14 mouse cellular contexts compared by ENCODE assay signal in genomic region chr9:124273172-124273571, GRCm38 (mm10). TPM values are rescaled to one million over a fixed set of nuclear protein-coding genes. Genes with fewer than 3 reads are reported as not detected.
DNase-seq lines count a peak whose midpoint lies in the region; ATAC-seq and TF ChIP-seq lines count a peak whose summit lies in the region.
"Had no signal": no experiment of that assay in that cellular context is flagged by ENCODE, and none has a peak within 500 bp of the region (broad histone marks: within the 10 kb centered on the region; RNA-seq: fewer than 3 reads in every experiment).

No protein-coding gene starts in this region.

- H3K9ac ChIP-seq in kidney, embryonic 14.5 days (ENCODE audit: low read depth, low read length), result no peak overlapping the region
- H3K9ac ChIP-seq in intestine, postnatal 0 days (ENCODE audit: low read depth, low read length), result no peak overlapping the region
- H3K9ac ChIP-seq: heart, embryonic 13.5 days; limb, embryonic 12.5 days; neural tube, embryonic 12.5 days had no signal

- H3K27ac ChIP-seq in kidney, embryonic 14.5 days (ENCODE audit: low read depth, low read length), result no peak overlapping the region
- no peak overlapping the region for H3K27ac ChIP-seq in intestine, postnatal 0 days (ENCODE audit: low read depth, low read length)
- H3K27ac ChIP-seq: heart, embryonic 13.5 days; limb, embryonic 12.5 days; neural tube, embryonic 12.5 days had no signal

- H3K27me3 ChIP-seq in kidney, embryonic 14.5 days (ENCODE audit: control insufficient read depth, insufficient read depth, low read length), result no peaks in the 10 kb centered on the region
- H3K27me3 ChIP-seq in intestine, postnatal 0 days (replicated peaks; ENCODE audit: control insufficient read depth, insufficient read depth, low read length), result no peaks in the 10 kb centered on the region
- H3K27me3 ChIP-seq: heart, embryonic 13.5 days; limb, embryonic 12.5 days; neural tube, embryonic 12.5 days had no signal

- ATAC-seq in kidney, embryonic 14.5 days (ENCODE audit: low FRiP score, low TSS enrichment), result no peak
- ATAC-seq in intestine, postnatal 0 days, result peak; percentile 40; the same call in 1 of the 2 replicates
- ATAC-seq: inflammation-experienced regulatory T-cells, adult 6 months had no signal

- peaks cover 50% of the 10 kb centered on the region for H3K9me3 ChIP-seq in kidney, embryonic 14.5 days (ENCODE audit: control insufficient read depth, low read length)
- H3K9me3 ChIP-seq in intestine, postnatal 0 days (ENCODE audit: control insufficient read depth), result peaks cover 40% of the 10 kb centered on the region

- TF ChIP-seq CTCF in intestine, postnatal 0 days (IDR thresholded peaks at IDR 0.05; ENCODE audit: low read depth), result no peak

- H3K4me3 ChIP-seq in kidney, embryonic 14.5 days (ENCODE audit: low read length), result no peak overlapping the region
- no peak overlapping the region for H3K4me3 ChIP-seq in intestine, postnatal 0 days (ENCODE audit: low read depth, low read length)
- H3K4me3 ChIP-seq: heart, embryonic 13.5 days; limb, embryonic 12.5 days; neural tube, embryonic 12.5 days had no signal

- H3K36me3 ChIP-seq in kidney, embryonic 14.5 days (ENCODE audit: control insufficient read depth, insufficient read depth, low read length), result peaks cover 26% of the 10 kb centered on the region
- H3K36me3 ChIP-seq in intestine, postnatal 0 days (ENCODE audit: control insufficient read depth, insufficient read depth), result peaks cover 24% of the 10 kb centered on the region

- peak; percentile 24 to 29 for DNase-seq in heart, postnatal 10 days
- DNase-seq in heart, adult 9 months (ENCODE audit: low spot score in 2 of 2), result no peak
- peak; percentile 17 to 45 for DNase-seq in kidney, postnatal 25 days
- DNase-seq in brain, adult 2 months (ENCODE audit: low read depth, low spot score), result peak; percentile 55
- no peak for DNase-seq in MN1 (ENCODE audit: low spot score)
- DNase-seq: adrenal gland, adult 2 months; lung, postnatal 36 days; midbrain, embryonic 14.5 days had no signal

- intact Hi-C loops in heart, postnatal 10 days (cut with DNase I), result loop anchor here (5.0 kb wide), 1 partner anchor 54 kb away; no protein-coding TSS in a partner anchor

- H3K4me2 ChIP-seq in kidney, embryonic 14.5 days (replicated peaks; ENCODE audit: low read depth, low read length), result no peak overlapping the region
- no peak overlapping the region for H3K4me2 ChIP-seq in intestine, postnatal 0 days (replicated peaks; ENCODE audit: low read depth)
- H3K4me2 ChIP-seq: heart, embryonic 13.5 days; limb, embryonic 12.5 days; neural tube, embryonic 12.5 days had no signal

- no peaks in the 10 kb centered on the region for H3K4me1 ChIP-seq in kidney, embryonic 14.5 days (ENCODE audit: control insufficient read depth, insufficient read depth, low read length)
- H3K4me1 ChIP-seq in intestine, postnatal 0 days (replicated peaks; ENCODE audit: control insufficient read depth, insufficient read depth, low read length), result no peaks in the 10 kb centered on the region
- H3K4me1 ChIP-seq: heart, embryonic 13.5 days; limb, embryonic 12.5 days; neural tube, embryonic 12.5 days had no signal

RNA-seq across cellular contexts. Expression of gene 2010315B03Rik, which starts 39.3 kb away (rescaled TPM):
- 10 to 100 TPM; 10.8 to 14.8 TPM for total RNA-seq in heart, postnatal 10 days (2021)
- polyA plus RNA-seq in kidney, embryonic 14.5 days (2014; fragmentation: Nextera tagmentation; extraction: Ambion mirVana), result 9.8 and 10.8 TPM in 2 replicates
- 18.5 and 19.8 TPM in 2 replicates for polyA plus RNA-seq in intestine, postnatal 0 days (2015; fragmentation: Nextera tagmentation; extraction: Ambion mirVana)

Comparison
In these comparisons a context has a peak if more than half of its experiments do, and no peak if none do; other contexts are left out.
1. DNase-seq: peak in heart, postnatal 10 days (2 of 2), kidney, postnatal 25 days (2 of 2) and brain, adult 2 months (single experiment); none in heart, adult 9 months (0 of 2) and MN1 (single experiment).